ENCODE assay signal across 8 mouse cellular contexts in genomic region chr7:72306382-72306841, GRCm38 (mm10). TPM values are rescaled to one million over a fixed set of nuclear protein-coding genes. Genes with fewer than 3 reads are reported as not detected.
A peak's percentile ranks its signal among the peaks of the same experiment; 100 is the strongest.
DNase-seq lines count a peak whose midpoint lies in the region; ATAC-seq and TF ChIP-seq lines count a peak whose summit lies in the region.

Gene Mctp2 (minus strand): TSS chr7:72306608.

- H3K9me3 ChIP-seq in limb, embryonic 13.5 days = no peaks in the 10 kb centered on the region
- no peaks in the 10 kb centered on the region for H3K9me3 ChIP-seq in midbrain, embryonic 14.5 days (ENCODE audit: control insufficient read depth, low read length)

- TF ChIP-seq POLR2A in brain, embryonic 14.5 days (IDR thresholded peaks at IDR 0.05; ENCODE audit: borderline replicate concordance, extremely low read depth, insufficient read depth, insufficient read length, poor library complexity, severe bottlenecking) = no peak
- TF ChIP-seq POLR2A in spleen, adult 2 months (IDR thresholded peaks at IDR 0.05; ENCODE audit: low read depth, low read length) = peak; percentile 8; the same call in 1 of the 2 replicates

- H3K27me3 ChIP-seq in limb, embryonic 13.5 days = peaks cover 14% of the 10 kb centered on the region; the same call in 1 of the 2 replicates
- H3K27me3 ChIP-seq in midbrain, embryonic 14.5 days (ENCODE audit: control insufficient read depth, insufficient read depth, low read length) = peaks cover 16% of the 10 kb centered on the region
- no peaks in the 10 kb centered on the region for H3K27me3 ChIP-seq in spleen, adult 2 months (ENCODE audit: control insufficient read depth, insufficient read depth, low read length)

- H3K4me2 ChIP-seq in limb, embryonic 13.5 days (replicated peaks) = peak within 1 kb of the TSS; percentile 94
- H3K4me2 ChIP-seq in midbrain, embryonic 14.5 days (ENCODE audit: low read length) = peak within 1 kb of the TSS; percentile 87

- intact Hi-C loops in gastrocnemius, postnatal 14 days (cut with DNase I; ENCODE audit: low total_unique reads) = no loop called here

- WGBS in limb, embryonic 13.5 days = under 1% methylated on average over 28 of the region's 28 CpGs
- under 1% methylated on average over 28 of the region's 28 CpGs for WGBS in midbrain, embryonic 14.5 days
- under 1% methylated on average over 28 of the region's 28 CpGs for WGBS in spleen, adult 2 months

- H3K27ac ChIP-seq in limb, embryonic 13.5 days = no peak within 1 kb of the TSS
- no peak within 1 kb of the TSS for H3K27ac ChIP-seq in midbrain, embryonic 14.5 days (replicated peaks; ENCODE audit: low read depth, low read length)
- H3K27ac ChIP-seq in spleen, adult 2 months (ENCODE audit: insufficient read depth, low read length) = peak within 1 kb of the TSS; percentile 72

- ATAC-seq in limb, embryonic 13.5 days (ENCODE audit: low FRiP score, low read depth) = peak; percentile 84
- no peak for ATAC-seq in midbrain, embryonic 14.5 days (ENCODE audit: low FRiP score, low TSS enrichment)

- peaks cover 10% of the 10 kb centered on the region; the same call in 1 of the 2 replicates for H3K4me1 ChIP-seq in limb, embryonic 13.5 days
- H3K4me1 ChIP-seq in midbrain, embryonic 14.5 days (ENCODE audit: control insufficient read depth, insufficient read depth, low read length) = peaks cover 10% of the 10 kb centered on the region
- peaks cover 5% of the 10 kb centered on the region; the same call in 1 of the 2 replicates for H3K4me1 ChIP-seq in spleen, adult 2 months (ENCODE audit: control insufficient read depth, insufficient read depth, insufficient read length)

- DNase-seq in ES-CJ7 (ENCODE audit: low read depth, low spot score) = peak; percentile 77
- peak; percentile 39 for DNase-seq in brain, embryonic 14.5 days (ENCODE audit: low read depth)
- peak; percentile 24 for DNase-seq in gastrocnemius, postnatal 14 days
- DNase-seq in induced T-regulatory cell, adult 2 months (ENCODE audit: low read depth) = peak; percentile 79
- DNase-seq in midbrain, embryonic 14.5 days = peak; percentile 49
- DNase-seq in spleen, adult 2 months (ENCODE audit: low read depth in 1 of 2, low spot score in 2 of 2) = peak; percentile 65 to 73
- DNase-seq in cerebellum, adult 9-10 months = no peak

- peak within 1 kb of the TSS; percentile 55 for H3K9ac ChIP-seq in limb, embryonic 13.5 days
- peak within 1 kb of the TSS; percentile 39 for H3K9ac ChIP-seq in midbrain, embryonic 14.5 days (replicated peaks; ENCODE audit: low read length)

- TF ChIP-seq CTCF in brain, embryonic 14.5 days (IDR thresholded peaks at IDR 0.05; ENCODE audit: borderline replicate concordance, extremely low read depth, insufficient read depth, insufficient read length) = no peak
- no peak for TF ChIP-seq CTCF in spleen, adult 2 months (IDR thresholded peaks at IDR 0.05; ENCODE audit: extremely low read depth, insufficient read depth, insufficient read length, insufficient replicate concordance)

- peak within 1 kb of the TSS; percentile 56 for H3K4me3 ChIP-seq in limb, embryonic 13.5 days
- H3K4me3 ChIP-seq in midbrain, embryonic 14.5 days (replicated peaks; ENCODE audit: low read depth, low read length) = peak within 1 kb of the TSS; percentile 45
- H3K4me3 ChIP-seq in spleen, adult 2 months (ENCODE audit: extremely low read depth, insufficient read depth, insufficient read length) = peak within 1 kb of the TSS; percentile 85

- no peaks in the 10 kb centered on the region for H3K36me3 ChIP-seq in limb, embryonic 13.5 days
- H3K36me3 ChIP-seq in midbrain, embryonic 14.5 days (ENCODE audit: control insufficient read depth, insufficient read depth, low read length) = no peaks in the 10 kb centered on the region
- no peaks in the 10 kb centered on the region for H3K36me3 ChIP-seq in spleen, adult 2 months (ENCODE audit: control insufficient read depth, insufficient read depth, low read length)

RNA-seq across cellular contexts. Expression of gene Mctp2, which starts in this region (rescaled TPM):
- 0.36 and 0.42 TPM in 2 replicates for polyA plus RNA-seq in brain, embryonic 14.5 days (2012; rRNA removed)
- under 1 TPM; 0.10 to 0.55 TPM for total RNA-seq in gastrocnemius, postnatal 14 days (2021)
- 0.86 and 0.97 TPM in 2 replicates for polyA plus RNA-seq in limb, embryonic 13.5 days (2015; fragmentation: Nextera tagmentation; extraction: Ambion mirVana)
- polyA plus RNA-seq in midbrain, embryonic 14.5 days (2014; fragmentation: Nextera tagmentation; extraction: Ambion mirVana) = 0.43 and 0.54 TPM in 2 replicates
- 3.4 and 4.4 TPM in 2 replicates for polyA plus RNA-seq in spleen, adult 2 months (2012; rRNA removed)

Comparison
In these comparisons a context has a peak if more than half of its experiments do, and no peak if none do; other contexts are left out.
1. Peak in DNase-seq in brain, embryonic 14.5 days; RNA of the gene not detected or under 1 TPM.
2. Peak in DNase-seq in gastrocnemius, postnatal 14 days; RNA of the gene not detected or under 1 TPM.
3. Peak in ATAC-seq, H3K4me3 ChIP-seq, H3K9ac ChIP-seq and H3K4me2 ChIP-seq in limb, embryonic 13.5 days; RNA of the gene not detected or under 1 TPM.
4. Peak in DNase-seq, H3K4me3 ChIP-seq, H3K9ac ChIP-seq and H3K4me2 ChIP-seq in midbrain, embryonic 14.5 days; RNA of the gene not detected or under 1 TPM.